Mouse (Mus musculus) limb, embryonic 13.5 days (tissue): ENCODE measurements around the gene Msrb2. TPM values are rescaled to one million over a fixed set of nuclear protein-coding genes. Genes with fewer than 3 reads are reported as not detected.

Experiments used
- ATAC-seq: fragments of 200-750 bp; cut with Nextera tagmentation; 2 replicates; pipeline ENCODE4 v1.8.0; 2017; ENCODE audit warnings: low read depth, moderate number of reproducible peaks, moderate TSS enrichment; ENCODE audit not compliant: low FRiP score
- H3K27ac ChIP-seq: fragments of 300-500 bp; sonication (generic); 2 replicates; pipeline ENCODE4 v1.5.1; 2015; ENCODE audit warnings: inconsistent platforms, mild to moderate bottlenecking, moderate library complexity
- H3K27me3 ChIP-seq: fragments of 300-500 bp; sonication (generic); 2 replicates; pipeline ENCODE4 v1.6.1; 2015; ENCODE audit warnings: mild to moderate bottlenecking, inconsistent platforms
- H3K36me3 ChIP-seq: fragments of 300-500 bp; sonication (generic); 2 replicates; pipeline ENCODE4 v1.6.1; 2015; ENCODE audit warnings: inconsistent platforms, mild to moderate bottlenecking, moderate library complexity
- H3K4me1 ChIP-seq: fragments of 300-500 bp; sonication (generic); 2 replicates; pipeline ENCODE4 v1.6.1; 2015; ENCODE audit warnings: inconsistent platforms
- H3K4me2 ChIP-seq: fragments of 300-500 bp; sonication (generic); replicated peaks from 2 replicates; pipeline ENCODE4 v1.6.1; 2015; ENCODE audit warnings: inconsistent platforms, mild to moderate bottlenecking, moderate library complexity
- H3K4me3 ChIP-seq: fragments of 300-500 bp; sonication (generic); 2 replicates; pipeline ENCODE4 v1.5.1; 2015; ENCODE audit warnings: moderate library complexity, mild to moderate bottlenecking, inconsistent platforms
- H3K9ac ChIP-seq: fragments of 300-500 bp; sonication (generic); 2 replicates; pipeline ENCODE4 v1.6.1; 2015; ENCODE audit warnings: mild to moderate bottlenecking, inconsistent platforms
- H3K9me3 ChIP-seq: fragments of 300-500 bp; sonication (generic); 2 replicates; pipeline ENCODE4 v1.6.1; 2016; ENCODE audit warnings: inconsistent platforms
- WGBS: fragments of 180-500 bp; shearing (Covaris S2); methylation state at CpG from one replicate; pipeline ENCODE4 v1.1.7; 2015; 5-methylcytosine and 5-hydroxymethylcytosine counted together
- polyA plus RNA-seq: library from polyadenylated mRNA; unstranded; fragments of >200 nt; fragmentation: Nextera tagmentation; extraction: Ambion mirVana; gene quantifications from 2 replicates; pipeline ENCODE4 v1.2.1, GENCODE M21; 2015

The Msrb2 gene
- polyA plus RNA-seq, 1 experiment from 2014 or later, result 29.0 TPM

DNA sequence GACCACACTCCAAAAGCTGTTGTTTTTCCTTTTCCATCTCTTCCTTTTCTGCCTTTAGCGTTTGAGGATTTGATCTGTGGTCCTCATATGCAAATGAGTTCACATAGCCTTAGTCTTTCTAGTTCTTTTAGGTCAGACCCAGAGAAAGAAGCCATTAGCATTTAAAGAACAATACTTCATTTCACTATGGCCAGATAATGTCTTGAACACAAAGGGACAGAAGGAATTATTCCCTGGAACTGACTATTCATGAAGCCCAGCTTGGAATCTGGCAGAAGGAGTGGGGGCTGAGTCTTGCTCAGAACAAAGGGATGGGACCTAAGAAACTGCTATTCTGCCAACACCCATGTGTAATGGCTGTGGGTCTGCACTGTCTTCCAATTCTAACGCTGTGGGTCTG lies 21.6 kb downstream of the Msrb2 start:
- ATAC-seq, result no peak
- H3K4me1 ChIP-seq, result no peaks in the 10 kb centered on the region
- H3K27me3 ChIP-seq, result no peaks in the 10 kb centered on the region
- no peak overlapping the region for H3K4me2 ChIP-seq
- no peak overlapping the region for H3K4me3 ChIP-seq
- H3K9ac ChIP-seq, result no peak overlapping the region
- peaks cover 6% of the 10 kb centered on the region; the same call in 1 of the 2 replicates for H3K9me3 ChIP-seq
- 51% methylated on average over 2 of the region's 2 CpGs for WGBS
- no peak overlapping the region for H3K27ac ChIP-seq
- peaks cover 5% of the 10 kb centered on the region; the same call in 1 of the 2 replicates for H3K36me3 ChIP-seq

DNA sequence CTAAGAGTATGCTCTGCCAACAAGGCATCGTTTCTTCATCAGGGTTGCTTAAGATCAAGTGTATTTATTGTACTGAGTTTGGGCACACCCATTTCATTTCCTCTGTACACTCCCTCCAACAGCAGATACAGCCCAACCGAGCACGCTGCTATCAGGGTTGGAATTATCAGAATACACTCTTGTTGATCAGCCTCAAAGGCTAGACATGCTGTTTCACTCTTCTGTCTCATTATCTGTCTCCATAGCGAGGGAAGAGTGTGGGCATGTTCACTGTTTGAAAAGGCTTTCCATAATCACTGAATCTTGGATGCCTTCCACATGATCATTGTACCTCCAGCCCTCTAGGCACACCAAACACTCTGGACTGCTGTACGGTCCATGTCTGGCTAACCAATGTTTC lies 34.2 kb downstream of the Msrb2 start:
- WGBS, result 84% methylated on average over 5 of the region's 5 CpGs
- H3K4me2 ChIP-seq, result no peak overlapping the region
- ATAC-seq, result no peak
- H3K9me3 ChIP-seq, result peaks cover 4% of the 10 kb centered on the region; the same call in 1 of the 2 replicates
- no peaks in the 10 kb centered on the region for H3K27me3 ChIP-seq
- no peaks in the 10 kb centered on the region for H3K36me3 ChIP-seq
- no peak overlapping the region for H3K4me3 ChIP-seq
- no peak overlapping the region for H3K9ac ChIP-seq
- no peak overlapping the region for H3K27ac ChIP-seq
- peaks cover 4% of the 10 kb centered on the region; the same call in 1 of the 2 replicates for H3K4me1 ChIP-seq

DNA sequence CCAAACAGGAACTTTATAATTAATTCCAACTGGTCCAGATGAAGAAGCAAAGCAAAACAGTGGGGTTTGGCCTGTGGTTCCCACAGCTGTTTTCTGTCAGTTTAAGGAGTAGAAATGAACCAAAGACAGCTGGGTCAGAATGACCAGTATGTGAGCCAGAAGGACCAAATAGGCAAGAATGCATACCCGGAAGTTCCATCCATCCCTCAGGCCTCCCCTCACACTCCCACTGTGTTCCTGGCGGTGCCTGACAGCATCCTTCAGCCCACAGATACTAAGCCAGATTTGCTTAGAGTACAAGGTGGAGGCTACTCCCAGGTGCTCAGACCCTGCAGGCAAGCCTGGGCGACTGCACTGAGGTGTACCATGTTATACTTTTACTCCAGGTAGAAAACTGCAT lies 35.3 kb downstream of the Msrb2 start:
- WGBS, result 26% methylated on average over 3 of the region's 3 CpGs
- no peaks in the 10 kb centered on the region for H3K36me3 ChIP-seq
- H3K4me3 ChIP-seq, result no peak overlapping the region
- H3K9me3 ChIP-seq, result peaks cover 4% of the 10 kb centered on the region; the same call in 1 of the 2 replicates
- no peak overlapping the region for H3K27ac ChIP-seq
- H3K4me2 ChIP-seq, result no peak overlapping the region
- no peak for ATAC-seq
- H3K27me3 ChIP-seq, result no peaks in the 10 kb centered on the region
- peaks cover 4% of the 10 kb centered on the region; the same call in 1 of the 2 replicates for H3K4me1 ChIP-seq
- no peak overlapping the region for H3K9ac ChIP-seq

DNA sequence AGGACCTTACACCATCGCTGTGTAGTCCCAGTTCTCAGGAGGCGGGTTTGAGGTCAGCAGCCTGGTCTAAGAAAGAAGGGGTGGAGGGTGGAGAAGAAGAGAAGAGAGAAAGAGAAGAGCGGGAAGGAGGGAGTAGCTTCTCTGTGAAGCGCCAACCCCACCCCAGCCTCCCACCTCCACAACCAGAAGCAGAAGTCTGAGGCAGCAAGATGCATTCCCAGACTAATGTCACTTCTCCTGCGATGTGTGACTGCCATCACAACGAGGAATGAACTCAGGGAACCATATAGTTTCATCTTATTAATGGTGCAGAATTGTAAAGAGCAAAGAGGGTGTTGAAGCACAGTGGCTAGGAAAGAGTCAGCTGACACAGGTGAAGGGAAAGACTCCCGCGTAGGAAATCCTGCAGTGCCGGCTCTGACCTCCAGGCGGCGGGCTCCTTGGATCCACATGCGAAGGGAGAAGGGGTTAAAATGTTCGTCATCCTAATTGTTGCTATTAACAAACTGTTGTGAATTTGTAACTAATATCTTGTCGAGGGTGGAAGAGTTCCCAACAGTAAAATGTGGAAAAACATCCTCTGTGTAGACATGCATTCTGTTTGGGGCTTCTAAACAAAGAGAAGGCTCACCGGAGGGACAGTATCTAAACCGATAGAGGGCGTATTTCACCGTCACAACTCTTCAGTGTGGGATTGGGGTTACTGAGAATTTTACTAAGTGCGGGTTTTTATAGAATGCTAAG lies 43.2 kb downstream of the Msrb2 start:
- Histone ChIP-seq H3K4me1 (peaks cover 4% of the 10 kb centered on the region), H3K27me3 (peaks cover 32% of the 10 kb centered on the region), H3K27ac (no peak overlapping the region), H3K4me3 (peak overlapping the region; percentile 31), H3K9ac (no peak overlapping the region), H3K36me3 (no peaks in the 10 kb centered on the region), H3K9me3 (no peaks in the 10 kb centered on the region), H3K4me2 (peak overlapping the region; percentile 59)
- peak; percentile 57; the same call in 1 of the 2 replicates for ATAC-seq
- 18% methylated on average over 19 of the region's 19 CpGs for WGBS

DNA sequence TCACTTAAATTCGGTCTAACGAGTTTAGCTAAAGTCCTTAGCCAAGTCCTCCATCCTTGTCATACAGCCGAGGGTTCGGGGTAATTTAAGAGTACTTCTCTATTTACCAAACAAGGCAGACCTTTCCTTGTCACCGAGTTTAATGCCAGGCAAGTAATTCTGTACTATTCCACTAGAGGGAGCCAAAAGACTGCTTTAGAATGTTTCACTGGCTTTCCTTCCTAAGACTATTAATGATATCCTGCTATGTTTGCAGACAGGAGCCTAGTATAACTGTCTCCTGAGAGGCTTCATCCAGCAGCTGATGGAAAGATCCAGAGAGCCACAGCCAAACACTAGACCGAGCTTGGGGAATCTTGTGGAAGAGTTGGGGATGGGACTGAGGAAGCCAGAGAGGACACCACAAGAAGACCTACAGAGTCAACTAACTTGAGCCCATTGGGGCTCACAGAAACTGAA lies 43.9 kb downstream of the Msrb2 start:
- Histone ChIP-seq H3K4me3 (peak overlapping the region; percentile 31), H3K9me3 (no peaks in the 10 kb centered on the region), H3K36me3 (no peaks in the 10 kb centered on the region), H3K27ac (no peak overlapping the region), H3K4me1 (peaks cover 4% of the 10 kb centered on the region), H3K9ac (no peak overlapping the region), H3K27me3 (peaks cover 34% of the 10 kb centered on the region), H3K4me2 (peak overlapping the region; percentile 59)
- ATAC-seq, result peak; percentile 64
- WGBS, result 2% methylated on average over 6 of the region's 6 CpGs

DNA sequence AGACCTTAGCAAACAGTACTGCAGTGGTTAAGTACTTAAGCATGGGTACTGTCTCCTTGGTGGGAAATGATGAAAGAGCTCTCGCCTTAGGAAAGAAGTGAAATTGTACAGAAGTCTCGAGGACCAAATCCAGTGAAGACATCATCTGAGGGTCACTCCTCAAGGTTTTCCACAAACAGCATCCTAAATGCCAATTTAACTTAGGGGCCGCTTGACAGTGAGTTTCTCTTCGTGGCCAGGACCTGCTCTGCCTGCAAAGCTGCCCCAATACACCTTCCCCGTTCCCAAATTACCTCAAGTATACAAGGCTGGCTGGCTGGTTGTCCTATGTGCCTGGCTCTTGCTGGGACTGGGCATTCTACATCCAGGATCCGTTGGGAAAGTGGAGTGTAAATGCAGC lies 44.8 kb downstream of the Msrb2 start:
- no peak overlapping the region for H3K27ac ChIP-seq
- no peak for ATAC-seq
- H3K36me3 ChIP-seq, result no peaks in the 10 kb centered on the region

DNA sequence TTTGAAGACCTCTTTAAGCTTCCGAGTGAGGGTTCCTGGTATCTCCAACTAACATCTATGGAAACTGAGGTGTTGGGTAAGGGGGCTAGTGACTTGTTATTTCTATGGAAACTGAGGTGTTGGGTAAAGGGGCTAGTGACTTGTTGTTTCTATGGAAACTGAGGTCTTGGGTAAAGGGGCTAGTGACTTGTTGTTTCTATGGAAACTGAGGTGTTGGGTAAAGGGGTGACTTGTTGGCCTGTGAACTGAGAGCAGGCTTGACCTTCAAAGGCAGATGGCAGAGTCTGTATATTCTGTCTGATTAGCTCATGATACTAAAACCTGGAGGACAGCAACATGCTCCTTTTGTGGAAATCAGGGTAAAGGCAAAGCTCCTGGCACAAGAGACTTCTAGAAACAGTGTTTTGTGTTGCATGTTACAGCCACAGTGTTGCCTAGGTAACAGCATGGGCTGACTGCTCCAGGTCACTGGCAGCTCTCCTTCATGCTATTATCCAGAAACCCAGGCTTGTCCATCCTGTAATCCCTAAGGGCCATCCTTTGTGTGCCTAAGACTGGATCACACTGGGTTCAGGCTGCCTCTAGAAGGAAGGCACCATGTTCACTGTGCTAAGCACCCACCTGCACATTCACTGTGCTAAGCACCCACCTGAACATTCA lies 48.6 kb downstream of the Msrb2 start:
- no peak overlapping the region for H3K27ac ChIP-seq
- H3K9ac ChIP-seq, result no peak overlapping the region
- no peaks in the 10 kb centered on the region for H3K9me3 ChIP-seq
- no peak for ATAC-seq
- peaks cover 59% of the 10 kb centered on the region for H3K27me3 ChIP-seq
- H3K4me3 ChIP-seq, result no peak overlapping the region
- H3K4me2 ChIP-seq, result no peak overlapping the region
- no peaks in the 10 kb centered on the region for H3K36me3 ChIP-seq
- WGBS, result 71% methylated on average over 1 of the region's 1 CpGs
- H3K4me1 ChIP-seq, result peaks cover under 1% of the 10 kb centered on the region

More for the DNA sequence above, 44.8 kb downstream of the Msrb2 start:
- Histone ChIP-seq H3K27me3 (peaks cover 37% of the 10 kb centered on the region), H3K4me1 (peaks cover 4% of the 10 kb centered on the region), H3K4me2 (no peak overlapping the region), H3K9me3 (no peaks in the 10 kb centered on the region), H3K9ac (no peak overlapping the region), H3K4me3 (no peak overlapping the region)
- 71% methylated on average over 6 of the region's 6 CpGs for WGBS

DNA sequence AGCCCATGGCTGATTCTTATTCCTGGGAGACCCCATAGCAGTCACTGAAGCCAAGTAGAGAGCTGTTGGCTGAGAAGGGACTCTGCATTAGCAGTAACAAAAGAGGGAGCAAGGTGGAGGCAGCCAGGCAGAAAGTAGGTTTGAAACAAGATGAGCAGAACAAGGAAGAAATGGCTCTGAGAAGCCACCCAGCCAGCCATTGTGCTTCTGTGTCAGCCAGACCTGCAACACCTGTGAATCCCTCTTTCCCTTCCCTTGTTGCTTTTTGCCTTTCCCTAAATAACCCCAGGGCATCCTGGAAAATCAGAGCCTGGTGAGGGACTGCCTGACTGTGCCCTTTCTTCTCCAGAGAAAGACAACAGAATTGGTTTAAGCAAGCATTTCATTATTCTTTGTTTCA lies 51.0 kb downstream of the Msrb2 start:
- no peak overlapping the region for H3K4me3 ChIP-seq
- H3K36me3 ChIP-seq, result no peaks in the 10 kb centered on the region
- H3K4me1 ChIP-seq, result no peaks in the 10 kb centered on the region
- ATAC-seq, result no peak
- peaks cover 57% of the 10 kb centered on the region for H3K27me3 ChIP-seq
- no peak overlapping the region for H3K4me2 ChIP-seq
- no peak overlapping the region for H3K27ac ChIP-seq
- H3K9me3 ChIP-seq, result no peaks in the 10 kb centered on the region
- H3K9ac ChIP-seq, result no peak overlapping the region

DNA sequence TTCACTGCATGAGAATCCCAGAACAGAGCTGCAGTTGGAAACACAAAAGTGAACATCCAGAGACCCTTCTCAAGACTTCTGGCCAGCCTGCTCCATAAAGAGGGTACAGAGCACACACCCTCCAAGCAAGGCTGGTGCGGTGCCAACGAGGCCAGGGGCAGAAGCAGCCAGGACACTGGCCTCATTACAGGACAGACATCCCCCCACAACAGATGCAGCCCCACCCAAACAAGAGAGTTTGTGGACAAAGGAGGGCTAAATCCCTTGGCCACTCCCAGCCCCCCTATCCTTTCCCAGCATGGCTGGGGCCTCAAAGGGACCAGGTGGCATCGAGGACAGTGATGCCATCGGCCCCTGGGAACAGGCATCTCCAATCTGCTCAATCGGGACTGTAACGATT lies 51.8 kb downstream of the Msrb2 start:
- no peak for ATAC-seq
- Histone ChIP-seq H3K4me1 (no peaks in the 10 kb centered on the region), H3K4me3 (no peak overlapping the region), H3K27me3 (peaks cover 58% of the 10 kb centered on the region), H3K4me2 (no peak overlapping the region), H3K9ac (no peak overlapping the region), H3K36me3 (no peaks in the 10 kb centered on the region), H3K9me3 (no peaks in the 10 kb centered on the region), H3K27ac (no peak overlapping the region)
- WGBS, result 78% methylated on average over 6 of the region's 6 CpGs

DNA sequence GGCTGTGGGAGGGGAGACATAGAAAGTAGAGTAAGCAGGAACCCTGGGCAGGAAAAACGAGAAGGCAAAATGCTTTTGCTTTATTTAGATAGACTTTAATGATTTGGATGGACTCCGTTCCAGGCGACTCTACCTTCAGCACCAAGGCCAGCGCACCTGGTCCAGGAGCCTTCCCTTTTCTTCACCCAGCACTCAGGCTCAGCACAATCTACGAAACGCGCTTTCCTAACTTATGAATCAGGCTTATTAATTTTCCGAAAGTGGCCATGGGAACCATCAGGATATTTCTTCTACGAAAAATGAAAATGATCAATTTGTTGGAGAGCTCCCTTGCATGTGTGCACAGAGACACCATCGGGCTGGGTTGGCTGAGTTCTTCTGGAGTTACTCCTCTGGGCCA lies 57.8 kb downstream of the Msrb2 start:
- no peak for ATAC-seq
- Histone ChIP-seq H3K4me2 (no peak overlapping the region), H3K9ac (no peak overlapping the region), H3K36me3 (no peaks in the 10 kb centered on the region), H3K4me3 (no peak overlapping the region), H3K27ac (no peak overlapping the region), H3K4me1 (peaks cover 17% of the 10 kb centered on the region), H3K9me3 (no peaks in the 10 kb centered on the region), H3K27me3 (peaks cover 86% of the 10 kb centered on the region)
- WGBS, result 4% methylated on average over 10 of the region's 10 CpGs

DNA sequence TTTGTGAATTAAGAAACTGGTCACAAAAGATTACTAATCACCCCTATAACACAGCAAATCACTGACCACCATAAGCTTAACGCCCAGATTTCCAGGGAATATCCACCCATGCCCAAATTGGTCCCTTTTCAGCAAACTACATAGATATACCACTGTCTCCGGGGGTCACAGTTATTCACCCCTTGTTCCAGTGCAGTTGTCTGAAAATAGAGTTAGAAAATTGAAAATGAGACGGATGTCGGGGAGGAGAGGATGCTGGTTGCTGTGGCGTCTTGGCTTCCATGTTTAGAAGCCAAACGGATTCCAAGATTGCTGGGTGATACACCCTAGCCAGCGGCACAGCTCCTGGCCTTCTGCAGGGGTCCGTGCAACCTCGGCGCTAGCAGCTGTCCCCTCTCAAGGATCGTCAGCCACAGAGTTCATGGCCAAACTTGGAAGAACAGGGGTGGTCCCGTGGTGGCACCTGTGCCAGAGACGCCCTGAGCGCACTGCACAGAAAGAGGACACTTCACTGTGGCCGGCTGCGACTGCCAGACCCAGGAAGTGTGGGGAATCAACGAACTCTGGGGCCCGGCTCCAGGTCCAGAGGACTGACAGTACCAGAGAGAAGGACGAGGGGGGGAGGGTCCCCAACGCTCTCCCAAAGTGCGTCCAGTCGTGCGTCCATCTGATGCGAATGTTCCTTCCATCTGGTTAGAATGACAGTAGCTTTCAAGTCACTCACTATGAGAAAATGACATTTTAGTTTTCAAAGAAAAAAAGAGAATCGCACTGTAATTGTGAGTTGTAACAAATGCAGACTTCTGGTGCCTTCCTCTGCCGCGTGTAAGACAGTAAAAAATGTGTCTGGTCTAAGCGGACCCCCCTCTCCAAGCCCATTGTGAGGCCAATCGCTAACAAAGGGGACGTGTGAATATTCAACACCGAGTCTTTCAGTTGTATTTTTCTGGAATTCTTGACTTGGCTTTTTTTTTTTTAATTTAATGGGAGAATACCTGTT lies 58.8 kb downstream of the Msrb2 start:
- 3% methylated on average over 31 of the region's 31 CpGs for WGBS
- no peaks in the 10 kb centered on the region for H3K36me3 ChIP-seq
- ATAC-seq, result no peak

DNA sequence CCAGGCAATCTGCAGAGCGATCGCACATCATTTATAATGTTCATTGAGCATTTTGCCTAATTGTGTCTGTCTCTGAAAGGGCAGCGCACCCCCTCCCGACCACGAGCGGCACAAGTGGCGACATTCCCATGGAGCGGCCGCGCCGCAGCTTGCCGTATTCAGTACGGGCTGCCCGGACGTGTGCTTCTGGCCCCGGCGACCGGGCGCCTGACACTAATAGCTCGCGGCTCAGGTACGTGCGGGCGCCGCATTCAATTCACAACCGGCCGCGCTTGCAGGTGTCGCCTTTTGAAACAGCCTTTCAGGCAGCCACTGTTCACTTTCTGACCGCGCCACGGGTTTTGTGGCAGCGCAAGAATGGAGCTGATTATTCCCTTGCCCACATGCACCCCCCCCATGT lies 59.5 kb downstream of the Msrb2 start:
- no peak for ATAC-seq
- peaks cover 92% of the 10 kb centered on the region for H3K27me3 ChIP-seq
- H3K36me3 ChIP-seq, result no peaks in the 10 kb centered on the region
- peak overlapping the region; percentile 37 for H3K4me2 ChIP-seq
- peaks cover 17% of the 10 kb centered on the region for H3K4me1 ChIP-seq
- under 1% methylated on average over 33 of the region's 33 CpGs for WGBS
- no peak overlapping the region for H3K9ac ChIP-seq
- no peak overlapping the region for H3K4me3 ChIP-seq
- no peak overlapping the region for H3K27ac ChIP-seq
- no peaks in the 10 kb centered on the region for H3K9me3 ChIP-seq

More for the DNA sequence above, 58.8 kb downstream of the Msrb2 start:
- Histone ChIP-seq H3K9me3 (no peaks in the 10 kb centered on the region), H3K4me2 (no peak overlapping the region), H3K4me3 (no peak overlapping the region), H3K9ac (no peak overlapping the region), H3K27ac (no peak overlapping the region), H3K4me1 (peaks cover 17% of the 10 kb centered on the region), H3K27me3 (peaks cover 89% of the 10 kb centered on the region)
